Mouse (Mus musculus): ENCODE results near the gene Vps52.

Vps52 gene

DNA sequence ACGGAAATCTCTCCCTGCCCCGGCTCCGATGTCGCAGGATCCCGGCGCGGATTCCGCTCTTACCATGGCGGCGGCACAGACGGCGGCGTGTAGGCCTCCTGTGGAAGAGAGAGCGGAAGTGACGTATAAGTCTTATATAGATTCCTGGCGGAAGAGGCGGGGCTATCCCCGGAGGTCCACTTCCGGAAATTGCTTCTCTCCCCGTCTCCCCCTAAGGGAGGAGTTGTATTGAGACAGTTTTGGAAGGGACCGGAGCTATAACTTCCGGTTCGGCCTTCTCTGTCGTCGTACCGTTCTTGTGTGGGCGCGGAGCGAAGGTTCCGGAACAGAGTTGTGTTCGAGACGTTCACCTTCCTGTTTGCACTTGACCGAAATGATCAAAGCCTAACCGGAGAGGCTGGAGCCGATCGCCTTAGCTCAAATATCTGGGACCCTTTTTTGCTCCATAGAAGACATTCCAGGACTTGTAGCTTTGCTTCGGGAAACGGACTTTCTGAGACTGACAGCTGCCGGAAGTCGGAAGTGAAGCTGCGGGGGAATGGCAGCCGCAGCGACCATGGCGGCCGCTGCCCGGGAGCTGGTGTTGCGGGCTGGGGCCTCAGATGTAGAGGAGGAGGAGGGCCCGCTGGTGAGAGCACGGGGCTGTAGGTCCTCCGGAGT lies at the start of gene Vps52, which contains the start of gene Rps18:
Gene Vps52, plus strand, starts transcription at position 258 of the 660 bp plus-strand sequence.
Gene Rps18, minus strand, starts transcription at position 447 of the 660 bp plus-strand sequence.
- peak; percentile 98 for DNase-seq (ENCODE audit: low read depth)

DNA sequence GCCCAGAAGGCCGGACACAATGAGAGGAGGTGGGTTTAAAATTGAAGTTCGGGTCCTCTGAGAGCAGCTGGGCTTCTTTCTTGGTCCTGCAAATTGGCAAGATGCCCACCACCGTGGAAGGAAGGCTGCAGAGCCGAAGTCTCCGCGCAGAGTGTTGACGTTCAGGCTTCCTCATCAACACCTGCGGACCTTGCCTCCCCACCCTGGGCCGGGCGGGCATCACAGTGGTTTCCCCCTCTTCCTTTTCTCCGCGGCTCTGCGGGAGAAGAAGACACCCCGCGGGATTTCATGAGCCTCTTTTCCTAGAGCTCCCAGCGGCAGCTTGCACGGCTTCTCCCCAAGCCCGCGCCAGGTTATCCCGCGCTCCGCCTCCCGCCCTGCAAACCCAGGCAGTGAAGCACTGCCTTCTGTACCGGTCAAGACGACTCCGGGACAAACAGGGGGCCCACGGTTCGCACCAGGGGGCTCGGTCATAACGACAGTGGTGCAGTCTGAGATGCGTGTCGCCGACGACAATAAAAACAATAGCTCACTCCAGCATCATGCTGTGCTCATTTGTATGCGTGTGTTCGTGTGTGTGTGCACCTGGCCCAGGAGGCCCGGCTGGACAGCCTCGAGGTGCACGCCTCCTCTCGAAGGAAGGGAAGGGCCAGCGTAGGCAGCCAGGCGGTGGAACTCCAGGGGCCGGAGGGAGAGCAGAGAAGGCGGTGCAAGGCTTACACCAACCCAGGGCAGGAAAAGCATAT lies 47.1 kb upstream of the Vps52 start:
- no peak for DNase-seq (ENCODE audit: low read depth)

DNA sequence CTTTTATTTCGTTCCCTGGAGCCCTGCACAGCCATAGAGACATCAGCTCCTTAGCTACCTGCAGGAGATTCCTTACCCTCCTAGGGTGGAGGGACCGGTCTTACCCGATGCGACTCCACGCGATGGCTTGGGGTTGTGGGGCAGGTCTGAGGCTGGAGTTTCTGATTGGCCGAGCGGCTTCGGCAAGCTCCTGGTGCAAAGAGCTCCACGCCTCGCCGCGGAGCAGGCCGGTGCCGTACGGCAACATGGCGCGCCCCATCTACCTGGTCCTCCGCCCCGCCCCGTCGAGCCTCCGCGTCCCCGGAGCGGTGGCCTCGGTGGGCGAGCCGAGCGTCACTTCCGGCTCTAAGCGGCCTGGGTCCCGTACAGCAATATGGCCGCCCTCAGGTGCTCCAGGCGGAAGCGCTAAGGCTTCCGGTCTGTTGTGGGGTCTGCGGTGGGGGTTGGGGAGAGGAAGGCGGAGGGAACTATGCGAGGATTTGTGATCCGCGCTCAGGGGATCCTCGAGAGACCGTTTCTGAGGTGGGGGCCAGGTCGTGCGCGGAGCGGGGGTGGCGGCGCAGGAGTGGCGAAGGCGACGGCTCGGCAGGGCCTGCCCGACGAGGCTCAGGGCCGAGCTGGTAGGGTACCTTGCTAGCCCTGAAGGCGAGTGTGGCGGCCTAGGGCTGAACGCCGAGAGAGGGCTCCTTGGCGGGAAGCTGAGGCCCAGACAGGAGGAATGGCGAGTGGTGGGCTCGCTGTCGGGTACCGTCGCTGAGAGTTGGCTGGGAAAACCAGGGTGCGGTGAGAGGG lies 46.3 kb upstream of the Vps52 start, which contains the start of gene Daxx:
Gene Daxx, plus strand, starts transcription at position 338 of the 792 bp plus-strand sequence.
- peak; percentile 97 for DNase-seq (ENCODE audit: low read depth)

DNA sequence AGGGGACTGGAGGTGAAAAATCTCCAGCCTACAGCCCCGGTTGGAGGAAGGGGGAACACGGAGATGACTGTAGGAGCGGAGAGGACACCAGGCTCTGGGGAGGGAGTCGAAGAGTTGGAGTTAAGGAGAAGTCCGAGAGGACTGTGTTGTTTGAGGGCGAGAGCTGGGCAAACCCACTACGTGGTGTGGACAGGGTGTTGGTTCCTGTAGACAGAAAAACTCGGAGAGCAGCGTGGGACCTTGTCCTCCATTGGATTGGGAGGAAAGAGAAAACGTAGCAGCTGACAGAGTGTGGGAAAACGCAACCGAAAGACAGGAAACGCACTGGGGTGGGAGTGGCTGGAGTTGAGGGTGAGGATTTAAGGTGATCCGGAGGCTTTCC lies 45.8 kb upstream of the Vps52 start:
- no peak for DNase-seq (ENCODE audit: low read depth)

DNA sequence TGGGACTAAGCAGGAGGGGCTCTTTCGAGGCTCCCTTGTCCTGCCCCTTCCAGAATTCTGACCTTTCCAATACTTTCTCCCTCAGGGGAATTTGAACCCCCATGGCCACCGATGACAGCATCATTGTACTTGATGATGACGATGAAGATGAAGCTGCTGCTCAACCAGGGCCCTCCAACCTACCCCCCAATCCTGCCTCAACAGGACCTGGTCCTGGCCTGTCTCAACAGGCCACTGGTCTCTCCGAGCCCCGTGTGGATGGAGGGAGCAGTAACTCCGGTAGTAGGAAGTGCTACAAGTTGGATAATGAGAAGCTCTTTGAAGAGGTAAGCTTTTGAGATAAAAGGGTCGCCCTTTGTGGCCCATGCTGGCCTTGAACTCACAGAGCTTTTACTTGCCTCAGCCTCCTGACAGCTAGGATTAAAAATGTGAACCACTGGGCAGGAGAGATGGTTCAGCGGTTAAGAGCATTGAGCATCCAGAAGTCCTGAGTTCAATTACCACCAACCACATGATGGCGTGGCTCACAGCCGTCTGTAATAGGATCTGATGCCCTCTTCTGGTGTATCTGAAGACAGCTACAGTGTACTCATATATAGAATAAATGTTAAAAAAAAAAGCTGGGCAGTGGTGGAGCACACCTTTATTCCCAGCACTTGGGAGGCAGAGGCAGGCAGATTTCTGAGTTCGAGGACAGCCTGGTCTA lies 45.1 kb upstream of the Vps52 start:
- no peak for DNase-seq (ENCODE audit: low read depth)

DNA sequence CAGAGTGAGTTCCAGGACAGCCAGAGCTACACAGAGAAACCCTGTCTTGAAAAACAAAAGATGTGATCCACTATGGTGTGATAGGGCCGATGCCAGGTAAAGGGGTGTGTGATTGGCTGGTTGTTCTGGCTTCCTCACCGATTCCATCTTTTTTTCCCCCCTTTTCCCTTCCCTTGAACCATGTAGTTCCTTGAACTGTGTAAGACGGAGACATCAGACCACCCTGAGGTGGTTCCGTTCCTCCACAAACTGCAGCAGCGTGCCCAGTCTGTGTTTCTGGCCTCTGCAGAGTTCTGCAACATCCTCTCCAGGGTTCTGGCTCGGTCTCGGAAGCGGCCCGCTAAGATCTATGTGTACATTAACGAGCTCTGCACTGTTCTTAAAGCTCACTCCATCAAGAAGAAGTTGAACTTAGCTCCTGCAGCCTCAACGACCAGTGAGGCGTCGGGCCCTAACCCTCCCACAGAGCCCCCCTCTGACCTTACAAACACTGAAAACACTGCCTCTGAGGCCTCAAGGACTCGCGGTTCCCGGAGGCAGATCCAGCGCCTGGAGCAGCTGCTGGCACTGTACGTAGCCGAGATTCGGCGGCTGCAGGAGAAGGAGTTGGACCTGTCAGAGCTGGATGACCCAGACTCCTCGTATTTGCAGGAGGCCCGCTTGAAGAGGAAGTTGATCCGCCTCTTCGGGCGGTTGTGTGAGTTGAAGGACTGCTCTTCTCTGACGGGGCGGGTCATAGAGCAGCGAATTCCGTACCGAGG lies 44.4 kb upstream of the Vps52 start:
- DNase-seq (ENCODE audit: low read depth), result no peak

DNA sequence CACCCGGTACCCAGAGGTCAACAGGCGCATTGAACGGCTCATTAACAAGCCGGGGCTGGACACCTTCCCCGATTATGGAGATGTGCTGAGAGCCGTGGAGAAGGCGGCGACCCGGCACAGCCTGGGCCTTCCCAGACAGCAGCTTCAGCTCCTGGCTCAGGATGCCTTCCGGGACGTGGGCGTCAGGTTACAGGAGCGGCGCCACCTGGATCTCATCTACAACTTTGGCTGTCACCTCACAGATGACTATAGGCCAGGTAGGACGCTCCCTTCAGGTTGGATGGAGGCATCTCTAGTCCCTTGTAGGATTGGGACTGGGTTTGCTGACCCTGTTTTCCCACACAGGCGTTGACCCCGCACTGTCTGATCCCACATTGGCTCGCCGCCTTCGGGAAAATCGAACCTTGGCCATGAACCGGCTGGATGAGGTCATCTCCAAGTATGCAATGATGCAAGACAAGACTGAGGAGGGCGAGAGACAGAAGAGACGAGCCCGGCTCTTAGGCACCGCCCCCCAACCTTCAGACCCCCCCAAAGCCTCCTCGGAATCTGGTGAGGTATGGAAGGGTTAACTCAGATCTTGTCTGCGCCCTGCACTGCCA lies 43.7 kb upstream of the Vps52 start:
- DNase-seq (ENCODE audit: low read depth), result no peak

DNA sequence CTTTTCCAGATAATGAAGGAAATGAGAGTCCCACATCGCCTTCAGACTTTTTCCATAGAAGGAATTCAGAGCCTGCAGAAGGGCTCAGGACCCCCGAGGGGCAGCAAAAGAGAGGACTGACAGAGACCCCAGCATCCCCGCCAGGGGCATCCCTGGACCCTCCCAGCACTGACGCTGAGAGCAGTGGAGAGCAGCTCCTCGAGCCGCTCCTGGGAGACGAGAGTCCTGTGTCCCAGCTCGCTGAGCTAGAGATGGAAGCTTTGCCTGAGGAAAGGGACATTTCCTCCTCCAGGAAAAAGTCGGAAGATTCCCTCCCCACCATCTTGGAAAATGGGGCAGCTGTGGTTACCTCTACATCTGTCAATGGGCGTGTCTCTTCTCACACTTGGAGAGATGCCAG lies 42.3 kb upstream of the Vps52 start:
- no peak for DNase-seq (ENCODE audit: low read depth)

DNA sequence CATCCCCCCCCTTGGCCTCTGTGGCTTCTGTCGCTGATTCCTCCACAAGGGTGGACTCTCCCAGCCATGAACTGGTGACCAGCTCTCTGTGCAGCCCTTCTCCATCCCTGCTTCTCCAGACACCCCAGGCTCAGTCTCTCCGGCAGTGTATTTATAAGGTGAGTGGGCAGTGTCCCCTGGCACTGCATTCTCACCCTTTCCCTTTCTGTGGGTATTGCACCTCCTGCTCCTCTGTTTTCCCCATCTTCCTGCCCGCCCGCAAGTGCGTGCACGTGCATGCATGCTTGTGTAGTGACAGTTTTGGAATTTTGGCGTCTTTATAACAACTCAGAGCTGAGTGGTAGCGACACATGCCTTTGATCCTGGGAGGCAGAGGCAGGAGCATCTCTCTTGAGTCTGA lies 41.7 kb upstream of the Vps52 start:
- DNase-seq (ENCODE audit: low read depth), result no peak

DNA sequence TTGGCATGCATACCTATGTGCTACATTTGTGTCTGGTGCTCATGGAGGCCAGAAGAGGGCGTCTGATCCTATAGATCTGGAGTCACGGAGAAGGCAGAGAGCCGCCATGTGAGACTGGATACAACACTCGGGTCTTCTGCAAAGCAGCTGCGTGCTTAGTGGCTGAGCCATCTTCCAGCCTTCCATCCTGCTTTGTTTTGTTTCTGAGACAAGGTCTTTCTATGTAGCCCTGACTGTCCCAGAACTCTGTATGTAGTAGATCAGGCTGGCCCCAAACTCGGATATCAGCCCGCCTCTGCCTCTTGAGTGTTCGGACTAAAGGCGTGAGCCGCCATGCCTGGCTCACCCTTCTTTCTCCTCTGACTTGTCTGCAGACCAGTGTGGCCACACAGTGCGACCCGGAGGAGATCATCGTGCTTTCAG lies 40.6 kb upstream of the Vps52 start:
- no peak for DNase-seq (ENCODE audit: low read depth)

DNA sequence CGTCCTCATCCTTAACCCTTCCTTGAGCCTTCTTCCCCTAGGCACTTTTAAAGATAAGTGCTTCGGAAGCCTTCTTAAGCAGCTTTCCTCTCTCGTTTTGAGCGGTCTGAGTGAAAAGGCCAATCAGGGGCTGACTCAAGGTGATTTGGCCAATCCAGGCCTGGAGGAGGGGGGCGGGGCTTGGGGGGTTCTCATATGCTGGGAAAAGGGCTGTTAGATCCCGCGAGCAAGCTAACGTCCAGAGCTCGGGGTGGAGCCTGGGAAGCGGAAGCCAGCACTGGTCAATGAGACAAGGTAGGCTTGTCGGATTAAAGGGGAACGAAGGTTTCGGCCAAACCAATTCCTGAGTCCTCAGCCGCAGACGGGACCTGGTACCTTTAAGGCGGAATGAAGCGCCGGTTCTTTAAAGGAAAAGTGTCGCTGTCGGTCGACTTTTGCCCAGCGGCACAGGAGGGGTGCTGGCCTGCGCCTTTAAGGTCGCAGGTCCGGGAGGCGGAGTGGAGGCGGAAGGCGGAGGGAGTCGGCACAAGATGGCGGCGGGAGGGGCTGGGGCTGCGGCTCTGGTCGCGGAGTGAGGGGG lies 39.9 kb upstream of the Vps52 start, which contains the start of the genes Tapbp and Zbtb22:
Gene Tapbp, plus strand, starts transcription at position 229 of the 580 bp plus-strand sequence.
Gene Zbtb22, plus strand, starts transcription at position 234 of the 580 bp plus-strand sequence.
- DNase-seq (ENCODE audit: low read depth), result peak; percentile 98

DNA sequence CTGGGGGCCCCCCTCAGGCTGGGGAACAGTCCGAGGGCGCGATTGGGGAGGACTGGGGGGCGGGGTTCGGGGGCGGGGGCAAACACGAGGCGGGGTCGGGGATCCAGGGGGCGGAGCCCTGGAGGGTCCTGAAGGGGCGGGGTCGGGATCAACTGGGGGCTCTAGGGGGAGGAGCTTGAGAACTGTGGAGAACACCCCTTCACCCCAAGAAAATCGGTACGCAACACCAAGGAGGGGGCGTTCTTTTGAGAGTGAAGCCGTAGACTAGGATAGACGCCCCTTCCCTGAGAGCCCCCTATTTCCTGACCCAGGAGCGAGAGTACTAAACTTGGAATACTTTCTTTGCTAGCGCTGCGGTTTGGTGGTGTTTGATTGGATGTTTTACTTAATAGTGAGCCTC lies 39.3 kb upstream of the Vps52 start:
- DNase-seq (ENCODE audit: low read depth), result no peak

DNA sequence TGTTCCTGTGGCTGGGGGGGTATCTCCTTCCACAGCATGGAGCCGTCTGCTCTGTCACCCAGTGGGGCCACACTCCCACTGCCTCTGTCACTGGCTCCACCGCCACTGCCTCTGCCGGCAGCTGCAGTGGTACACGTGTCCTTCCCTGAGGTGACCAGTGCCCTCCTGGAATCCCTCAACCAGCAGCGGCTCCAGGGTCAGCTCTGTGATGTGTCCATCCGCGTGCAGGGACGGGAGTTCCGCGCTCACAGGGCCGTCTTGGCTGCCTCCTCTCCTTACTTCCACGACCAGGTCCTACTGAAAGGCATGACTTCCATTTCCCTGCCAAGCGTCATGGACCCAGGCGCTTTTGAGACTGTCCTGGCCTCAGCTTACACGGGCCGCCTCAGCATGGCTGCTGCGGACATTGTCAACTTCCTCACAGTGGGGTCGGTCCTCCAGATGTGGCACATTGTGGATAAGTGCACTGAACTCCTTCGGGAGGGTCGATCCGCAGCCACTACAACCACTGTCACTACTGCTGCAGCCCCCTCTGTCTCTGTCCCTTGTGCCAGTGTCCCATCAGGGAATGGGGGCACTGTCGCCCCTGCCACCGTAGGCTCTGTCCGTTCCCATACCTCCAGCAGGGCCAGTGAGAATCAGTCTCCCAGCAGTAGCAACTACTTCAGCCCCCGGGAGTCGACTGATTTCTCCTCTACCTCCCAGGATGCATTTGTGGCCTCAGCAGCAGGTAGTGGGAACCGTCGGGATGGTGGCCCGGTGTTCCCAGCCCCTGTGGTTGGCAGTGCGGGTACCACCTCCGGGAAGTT lies 38.6 kb upstream of the Vps52 start:
- no peak for DNase-seq (ENCODE audit: low read depth)

DNA sequence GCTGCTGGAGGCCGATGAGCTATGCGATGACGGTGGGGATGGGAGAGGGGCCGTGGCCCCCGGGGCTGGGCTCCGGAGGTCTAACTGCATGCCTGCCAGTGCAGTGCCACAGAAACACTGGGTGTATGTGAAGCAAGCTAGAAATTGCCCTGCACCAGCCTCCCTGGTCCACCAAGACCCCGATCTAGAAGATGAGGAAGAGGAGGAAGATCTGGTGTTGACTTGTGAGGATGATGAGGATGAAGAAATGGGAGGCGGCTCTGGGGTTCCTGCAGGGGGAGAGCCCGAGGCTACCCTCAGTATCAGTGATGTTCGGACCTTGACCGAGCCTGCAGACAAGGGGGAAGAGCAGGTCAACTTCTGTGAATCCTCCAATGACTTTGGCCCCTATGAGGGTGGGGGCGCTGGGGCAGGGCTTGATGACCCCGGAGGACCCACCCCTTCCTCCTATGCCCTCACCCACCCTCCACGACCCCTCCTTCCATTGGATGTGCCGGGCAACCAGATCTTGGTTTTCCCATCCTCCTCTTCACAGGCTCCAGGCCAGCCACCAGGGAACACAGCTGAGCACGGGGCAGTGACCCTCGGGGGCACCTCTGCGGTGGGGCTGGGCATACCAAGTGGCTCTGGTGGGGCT lies 37.8 kb upstream of the Vps52 start:
- no peak for DNase-seq (ENCODE audit: low read depth)

DNA sequence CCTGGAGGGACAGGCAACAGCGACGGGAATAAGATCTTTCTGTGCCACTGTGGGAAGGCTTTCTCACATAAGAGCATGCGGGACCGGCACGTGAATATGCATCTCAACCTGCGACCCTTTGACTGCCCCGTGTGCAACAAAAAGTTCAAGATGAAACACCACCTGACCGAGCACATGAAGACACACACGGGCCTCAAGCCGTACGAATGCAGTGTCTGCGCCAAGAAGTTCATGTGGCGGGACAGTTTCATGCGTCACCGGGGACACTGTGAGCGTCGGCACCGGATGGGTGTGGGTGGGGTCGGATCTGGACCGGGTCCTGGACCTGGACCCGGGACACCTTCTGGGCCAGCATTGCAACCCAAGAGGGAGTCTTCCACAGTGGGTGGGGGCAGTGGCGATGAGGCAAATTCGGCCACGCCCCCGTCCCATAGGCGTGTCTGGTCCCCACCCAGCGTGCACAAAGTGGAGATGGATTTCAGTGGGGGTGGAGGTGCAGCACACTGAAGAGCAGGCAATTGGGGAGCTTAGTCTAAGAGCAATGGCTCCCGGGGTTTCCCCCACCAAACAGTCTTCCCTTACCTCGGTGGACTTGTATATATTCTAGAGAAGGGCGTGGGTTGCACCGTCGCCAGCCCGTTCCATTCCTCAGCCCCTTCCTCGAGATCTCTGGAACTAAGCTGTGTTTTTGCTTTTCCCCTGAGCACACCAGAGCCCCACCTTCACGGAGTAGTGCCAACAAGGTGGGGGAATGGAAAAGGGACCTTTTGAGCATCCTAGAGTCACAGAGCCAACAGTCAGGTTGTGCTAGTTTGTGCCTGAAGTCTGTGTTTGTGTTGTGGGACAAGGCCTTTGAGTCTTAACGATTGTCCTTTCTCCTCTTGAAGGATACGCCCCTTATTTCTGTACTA lies 37.1 kb upstream of the Vps52 start:
- no peak for DNase-seq (ENCODE audit: low read depth)

DNA sequence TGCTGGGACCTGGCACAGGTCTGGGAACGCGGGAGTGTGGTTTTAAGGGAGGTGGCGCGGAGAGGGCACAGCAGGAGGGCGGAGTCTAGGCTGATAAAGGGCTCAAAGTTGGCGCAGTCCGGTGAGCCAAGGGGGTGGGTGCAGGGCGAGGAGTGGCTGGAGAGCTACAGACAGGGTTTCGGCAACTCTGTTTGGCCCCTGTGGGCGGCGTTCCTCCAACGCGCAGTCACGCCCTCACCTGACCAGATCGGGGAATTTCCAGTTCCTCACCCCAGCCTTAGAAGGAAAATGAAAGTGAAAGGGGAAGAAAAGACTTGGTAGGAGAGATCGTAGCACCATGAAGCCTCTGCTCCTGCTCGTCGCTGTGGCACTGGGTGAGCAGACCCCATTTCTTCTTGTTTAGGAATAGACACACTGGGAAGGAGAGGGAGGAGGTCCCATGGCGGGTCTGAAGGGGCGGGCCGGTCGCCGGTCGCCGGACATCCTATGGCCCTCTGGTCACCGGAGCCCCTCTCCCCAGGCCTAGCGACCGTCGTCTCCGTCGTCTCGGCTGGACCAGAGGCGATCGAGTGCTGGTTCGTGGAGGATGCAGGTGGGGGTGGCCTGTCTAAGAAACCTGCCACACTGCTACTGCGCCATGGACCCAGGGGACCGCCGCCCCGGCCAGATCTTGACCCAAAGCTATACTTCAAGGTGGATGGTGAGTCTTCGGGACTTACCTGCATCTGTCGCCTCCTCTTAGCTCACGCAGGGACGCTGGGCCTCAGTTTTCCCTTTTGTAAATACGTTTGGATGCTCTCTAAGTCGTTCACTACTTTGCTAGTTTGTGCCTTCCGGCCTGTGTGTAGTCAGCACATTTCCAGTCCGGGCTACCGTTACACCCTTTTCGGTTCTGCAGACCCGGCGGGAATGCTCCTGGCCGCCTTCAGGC lies 36.0 kb upstream of the Vps52 start:
- DNase-seq (ENCODE audit: low read depth), result peak; percentile 78

Data from fibroblast of lung, adult 2 months (primary cell).